Mouse (Mus musculus): ENCODE measurements around the gene Gm11397. TPM values are rescaled to one million over a fixed set of nuclear protein-coding genes. Genes with fewer than 3 reads are reported as not detected.
"Not testable (repeated sequence)": the region's sequence is repeated elsewhere in the genome, so short reads cannot be mapped to it uniquely, and the experiment has no call there.

The Gm11397 gene
- total RNA-seq (2021) = not detected

DNA sequence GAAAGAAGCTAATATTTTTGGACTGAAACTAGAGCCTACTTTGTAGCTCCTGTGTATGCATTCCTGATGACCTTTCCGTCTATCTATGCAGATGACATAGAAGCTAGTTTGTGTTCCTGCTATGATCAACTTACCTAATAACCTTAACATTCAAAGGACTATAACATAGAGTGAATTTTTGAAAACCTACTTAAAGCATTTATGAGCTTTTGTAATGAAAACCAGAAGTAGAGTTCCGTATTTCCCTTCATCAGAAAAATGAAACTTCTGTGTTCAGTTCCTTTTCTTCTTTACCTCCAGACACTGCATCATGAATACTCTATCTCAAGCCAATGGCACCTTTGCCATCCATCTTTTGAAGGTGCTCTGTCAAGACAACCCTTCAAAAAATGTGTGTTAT, at the start of gene Gm11397:
Gene Gm11397, plus strand, starts transcription at position 301 of the 400 bp plus-strand sequence.
- intact Hi-C loops (cut with DNase I); DNase-seq: not testable (repeated sequence)

DNA sequence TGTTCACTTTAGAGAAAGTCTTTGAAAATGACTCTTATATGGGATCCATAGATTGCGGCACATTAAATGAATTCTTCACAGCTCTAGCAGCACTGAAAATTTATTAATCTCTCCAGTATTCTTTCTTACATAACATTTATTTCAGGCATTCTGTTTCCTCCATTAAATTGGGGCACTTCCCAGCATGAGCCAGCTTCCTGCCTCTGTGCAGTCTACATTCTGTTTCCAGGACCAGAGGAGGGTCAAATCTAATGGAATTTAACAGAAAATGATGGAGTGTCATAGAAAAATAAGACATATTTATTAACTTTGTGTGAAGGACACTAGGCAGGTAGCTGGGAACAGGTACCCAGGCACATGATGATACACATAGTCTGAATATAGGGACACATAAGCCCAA, 38.9 kb upstream of the Gm11397 start:
- intact Hi-C loops (cut with DNase I) = not testable (repeated sequence)

GRCm38 (mm10) chr13:33432714-33433113, 37.2 kb downstream of the Gm11397 start:
- DNase-seq; intact Hi-C loops (cut with DNase I): not testable (repeated sequence)

More for the DNA sequence above, 38.9 kb upstream of the Gm11397 start:
- DNase-seq = not testable (repeated sequence)

Other genes starting within 250 kb of the Gm11397 start
- not detected for gene Serpinb9c, start 236.0 kb upstream of the Gm11397 start, total RNA-seq (2021)
- gene Serpinb9d, start 202.8 kb upstream of the Gm11397 start, total RNA-seq (2021) = not detected
- gene Serpinb9e, start 146.1 kb upstream of the Gm11397 start, total RNA-seq (2021) = not detected
- not detected for gene Serpinb9f, start 71.7 kb upstream of the Gm11397 start, total RNA-seq (2021)
- gene Serpinb9g, start 89.0 kb downstream of the Gm11397 start, total RNA-seq (2021) = not detected

Measured in heart, postnatal 36 days (tissue).